Mouse (Mus musculus) midbrain, embryonic 16.5 days (tissue): ENCODE measurements around the gene Ugt1a6b. TPM values are rescaled to one million over a fixed set of nuclear protein-coding genes. Genes with fewer than 3 reads are reported as not detected.

Source experiments
- ATAC-seq: fragments of 200-750 bp; cut with Nextera tagmentation; 2 replicates; pipeline ENCODE4 v1.8.0; 2017; ENCODE audit warnings: moderate TSS enrichment
- H3K27ac ChIP-seq: fragments of 300-500 bp; sonication (generic); 2 replicates; pipeline ENCODE4 v1.5.1; 2014; ENCODE audit warnings: mild to moderate bottlenecking, low read length, mixed read lengths
- H3K27me3 ChIP-seq: fragments of 300-500 bp; sonication (generic); 2 replicates; pipeline ENCODE4 v1.6.1; 2014; ENCODE audit warnings: low read depth, low read length, mixed read lengths; ENCODE audit not compliant: control insufficient read depth, insufficient read depth
- H3K36me3 ChIP-seq: fragments of 300-500 bp; sonication (generic); 2 replicates; pipeline ENCODE4 v1.6.1; 2014; ENCODE audit warnings: mild to moderate bottlenecking, low read length, moderate library complexity, mixed read lengths; ENCODE audit not compliant: control insufficient read depth, insufficient read depth
- H3K4me1 ChIP-seq: fragments of 300-500 bp; sonication (generic); 2 replicates; pipeline ENCODE4 v1.6.1; 2014; ENCODE audit warnings: mild to moderate bottlenecking, low read length, mixed read lengths; ENCODE audit not compliant: control insufficient read depth, insufficient read depth
- H3K4me2 ChIP-seq: fragments of 300-500 bp; sonication (generic); 2 replicates; pipeline ENCODE4 v1.6.1; 2014; ENCODE audit warnings: mild to moderate bottlenecking, low read length, mixed read lengths
- H3K4me3 ChIP-seq: fragments of 300-500 bp; sonication (generic); 2 replicates; pipeline ENCODE4 v1.5.1; 2014; ENCODE audit warnings: low read depth, mild to moderate bottlenecking, low read length, moderate library complexity, mixed read lengths
- H3K9ac ChIP-seq: fragments of 300-500 bp; sonication (generic); 2 replicates; pipeline ENCODE4 v1.6.1; 2014; ENCODE audit warnings: low read depth, low read length, mixed read lengths
- H3K9me3 ChIP-seq: fragments of 300-500 bp; sonication (generic); replicated peaks from 2 replicates; pipeline ENCODE4 v1.6.1; 2014; ENCODE audit warnings: mild to moderate bottlenecking, low read length, mixed read lengths; ENCODE audit not compliant: control insufficient read depth, poor library complexity, severe bottlenecking
- WGBS: fragments of 180-500 bp; shearing (Covaris S2); extraction: QIAGEN DNeasy Blood & Tissue Kit; methylation state at CpG from one replicate; pipeline ENCODE4 v1.1.7; 2014; 5-methylcytosine and 5-hydroxymethylcytosine counted together
- polyA plus RNA-seq: library from polyadenylated mRNA; unstranded; fragments of >200 nt; fragmentation: Nextera tagmentation; extraction: Ambion mirVana; gene quantifications from 2 replicates; pipeline ENCODE4 v1.2.1, GENCODE M21; 2015

The Ugt1a6b gene
- polyA plus RNA-seq, 1 experiment from 2014 or later = 0.60 TPM

- H3K27me3 ChIP-seq = no peaks in the 10 kb centered on the region
- no peak for ATAC-seq
- no peak overlapping the region for H3K4me3 ChIP-seq
- whole genome bisulfite sequencing = 90% methylated on average over 4 of the region's 4 CpGs
- peaks cover 69% of the 10 kb centered on the region for H3K36me3 ChIP-seq
- H3K27ac ChIP-seq = no peak overlapping the region
- H3K4me2 ChIP-seq = no peak overlapping the region
- peaks cover 4% of the 10 kb centered on the region; the same call in 1 of the 2 replicates for H3K9me3 ChIP-seq
- H3K4me1 ChIP-seq = no peaks in the 10 kb centered on the region
- no peak overlapping the region for H3K9ac ChIP-seq
Observed at GRCm38 (mm10) chr1:88262255-88262654, 159.2 kb downstream of the Ugt1a6b start.

GRCm38 (mm10) chr1:88262961-88263360 is 159.9 kb downstream of the Ugt1a6b start:
- no peak overlapping the region for H3K27ac ChIP-seq
- H3K4me2 ChIP-seq = no peak overlapping the region
- H3K4me3 ChIP-seq = no peak overlapping the region
- ATAC-seq = no peak
- H3K27me3 ChIP-seq = no peaks in the 10 kb centered on the region
- 78% methylated on average over 6 of the region's 6 CpGs for WGBS
- H3K9ac ChIP-seq = no peak overlapping the region
- H3K9me3 ChIP-seq = no peaks in the 10 kb centered on the region
- no peaks in the 10 kb centered on the region for H3K4me1 ChIP-seq
- peaks cover 76% of the 10 kb centered on the region for H3K36me3 ChIP-seq

- WGBS = 94% methylated on average over 5 of the region's 5 CpGs
- no peak for ATAC-seq
Observed at GRCm38 (mm10) chr1:88263778-88264177, 160.7 kb downstream of the Ugt1a6b start.

GRCm38 (mm10) chr1:88264237-88264868 is 161.3 kb downstream of the Ugt1a6b start:
- H3K9ac ChIP-seq = no peak overlapping the region
- H3K27ac ChIP-seq = no peak overlapping the region
- H3K4me3 ChIP-seq = no peak overlapping the region
- WGBS = 92% methylated on average over 7 of the region's 7 CpGs
- H3K4me2 ChIP-seq = no peak overlapping the region
- ATAC-seq = no peak
- H3K9me3 ChIP-seq = no peaks in the 10 kb centered on the region
- no peaks in the 10 kb centered on the region for H3K4me1 ChIP-seq
- H3K27me3 ChIP-seq = no peaks in the 10 kb centered on the region
- peaks cover 90% of the 10 kb centered on the region for H3K36me3 ChIP-seq

More at GRCm38 (mm10) chr1:88263778-88264177, 160.7 kb downstream of the Ugt1a6b start:
- Histone ChIP-seq H3K36me3 (peaks cover 84% of the 10 kb centered on the region), H3K4me2 (no peak overlapping the region), H3K9me3 (no peaks in the 10 kb centered on the region), H3K27ac (no peak overlapping the region), H3K27me3 (no peaks in the 10 kb centered on the region), H3K9ac (no peak overlapping the region), H3K4me3 (no peak overlapping the region), H3K4me1 (no peaks in the 10 kb centered on the region)

- Histone ChIP-seq H3K9ac (no peak overlapping the region), H3K27me3 (no peaks in the 10 kb centered on the region), H3K36me3 (peaks cover 93% of the 10 kb centered on the region), H3K4me3 (no peak overlapping the region), H3K27ac (no peak overlapping the region), H3K4me2 (no peak overlapping the region), H3K9me3 (no peaks in the 10 kb centered on the region), H3K4me1 (no peaks in the 10 kb centered on the region)
- whole genome bisulfite sequencing = 82% methylated on average over 4 of the region's 4 CpGs
- no peak for ATAC-seq
Observed at GRCm38 (mm10) chr1:88264869-88265240, 161.8 kb downstream of the Ugt1a6b start.

GRCm38 (mm10) chr1:88266123-88266522 is 163.1 kb downstream of the Ugt1a6b start:
- ATAC-seq = no peak
- whole genome bisulfite sequencing = 91% methylated on average over 13 of the region's 13 CpGs
- no peaks in the 10 kb centered on the region for H3K27me3 ChIP-seq
- no peak overlapping the region for H3K4me2 ChIP-seq
- no peak overlapping the region for H3K4me3 ChIP-seq
- peaks cover 88% of the 10 kb centered on the region for H3K36me3 ChIP-seq
- H3K4me1 ChIP-seq = no peaks in the 10 kb centered on the region
- H3K9me3 ChIP-seq = no peaks in the 10 kb centered on the region
- H3K9ac ChIP-seq = no peak overlapping the region
- H3K27ac ChIP-seq = no peak overlapping the region

GRCm38 (mm10) chr1:88267489-88267888 is 164.4 kb downstream of the Ugt1a6b start:
- ATAC-seq = peak; percentile 1; the same call in 1 of the 2 replicates
- H3K4me1 ChIP-seq = no peaks in the 10 kb centered on the region
- no peak overlapping the region for H3K27ac ChIP-seq
- no peaks in the 10 kb centered on the region for H3K9me3 ChIP-seq
- H3K36me3 ChIP-seq = peaks cover 78% of the 10 kb centered on the region
- WGBS = 95% methylated on average over 6 of the region's 6 CpGs
- H3K9ac ChIP-seq = no peak overlapping the region
- no peaks in the 10 kb centered on the region for H3K27me3 ChIP-seq
- H3K4me3 ChIP-seq = no peak overlapping the region
- no peak overlapping the region for H3K4me2 ChIP-seq

GRCm38 (mm10) chr1:88268070-88268469 is 165.0 kb downstream of the Ugt1a6b start:
- H3K9me3 ChIP-seq = no peaks in the 10 kb centered on the region
- H3K36me3 ChIP-seq = peaks cover 76% of the 10 kb centered on the region
- no peak overlapping the region for H3K4me3 ChIP-seq
- H3K27me3 ChIP-seq = no peaks in the 10 kb centered on the region
- H3K9ac ChIP-seq = no peak overlapping the region
- H3K4me1 ChIP-seq = no peaks in the 10 kb centered on the region
- no peak for ATAC-seq
- 86% methylated on average over 6 of the region's 6 CpGs for WGBS
- no peak overlapping the region for H3K27ac ChIP-seq
- H3K4me2 ChIP-seq = no peak overlapping the region
